ENCODE assay signal across 12 mouse cellular contexts in the genomic region with DNA sequence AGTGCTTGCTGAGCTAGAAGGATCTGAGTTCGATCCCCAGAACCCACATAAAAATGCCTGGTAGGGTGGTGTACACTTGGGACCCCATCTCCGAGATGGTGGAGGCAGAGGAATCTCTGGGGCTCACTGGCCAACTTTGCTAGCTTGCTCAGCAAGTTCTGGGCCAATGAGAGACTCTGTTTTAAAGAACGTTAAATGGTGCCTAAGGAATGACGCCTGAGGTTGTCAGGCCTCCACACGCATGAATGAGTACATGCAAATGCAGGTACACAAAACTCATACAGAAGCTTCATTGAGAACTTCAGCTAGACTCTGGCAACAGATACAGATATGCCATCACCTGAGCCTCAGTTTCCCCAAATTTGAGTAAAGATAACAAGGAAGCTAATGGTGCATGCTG. TPM values are rescaled to one million over a fixed set of nuclear protein-coding genes. Genes with fewer than 3 reads are reported as not detected.
A peak's percentile ranks its signal among the peaks of the same experiment; 100 is the strongest.
DNase-seq lines count a peak whose midpoint lies in the region; ATAC-seq and TF ChIP-seq lines count a peak whose summit lies in the region.
"Had no signal": no experiment of that assay in that cellular context is flagged by ENCODE, and none has a peak within 500 bp of the region (broad histone marks: within the 10 kb centered on the region; RNA-seq: fewer than 3 reads in every experiment).

No protein-coding gene starts in this region.

- TF ChIP-seq CTCF in CH12.LX (conservative IDR thresholded peaks at IDR 0.05 in 1 of 2, IDR thresholded peaks at IDR 0.05 in 1 of 2; ENCODE audit: low read depth in 2 of 2, low read length in 2 of 2): no peak

- dilution Hi-C loops in CH12.LX (cut with MboI; ENCODE audit: extremely low pct_ligation_motif_present, extremely low pct_unique_long_range_greater_than_20kb, low sequenced_read_pairs): no loop called here

- H3K36me3 ChIP-seq in heart, embryonic 10.5 days: no peaks in the 10 kb centered on the region
- no peaks in the 10 kb centered on the region for H3K36me3 ChIP-seq in kidney, embryonic 15.5 days
- H3K36me3 ChIP-seq in CH12.LX (replicated peaks in 1 of 2; ENCODE audit: control insufficient read depth in 1 of 2, insufficient read depth in 1 of 2, low read length in 1 of 2): no peaks in the 10 kb centered on the region
- no peaks in the 10 kb centered on the region for H3K36me3 ChIP-seq in intestine, embryonic 15.5 days
- H3K36me3 ChIP-seq: liver, embryonic 15.5 days had no signal

- TF ChIP-seq EP300 in CH12.LX (IDR thresholded peaks at IDR 0.05; ENCODE audit: low read length): no peak

- H3K9me3 ChIP-seq in heart, embryonic 10.5 days: no peaks in the 10 kb centered on the region
- no peaks in the 10 kb centered on the region for H3K9me3 ChIP-seq in kidney, embryonic 15.5 days (replicated peaks)
- H3K9me3 ChIP-seq in CH12.LX (replicated peaks; ENCODE audit: low read length): no peaks in the 10 kb centered on the region
- no peaks in the 10 kb centered on the region for H3K9me3 ChIP-seq in intestine, embryonic 15.5 days
- H3K9me3 ChIP-seq: liver, embryonic 15.5 days had no signal

- peak overlapping the region; percentile 24 for H3K4me2 ChIP-seq in kidney, embryonic 15.5 days
- H3K4me2 ChIP-seq in CH12.LX (ENCODE audit: insufficient read depth, low read depth, poor library complexity, severe bottlenecking): peak overlapping the region; percentile 54
- H3K4me2 ChIP-seq in intestine, embryonic 15.5 days (replicated peaks): no peak overlapping the region
- H3K4me2 ChIP-seq: liver, embryonic 15.5 days; midbrain, embryonic 11.5 days had no signal

- H3K9ac ChIP-seq in kidney, embryonic 15.5 days: no peak overlapping the region
- H3K9ac ChIP-seq in CH12.LX (ENCODE audit: insufficient read depth, low read depth): no peak overlapping the region
- no peak overlapping the region for H3K9ac ChIP-seq in intestine, embryonic 15.5 days
- H3K9ac ChIP-seq: liver, embryonic 15.5 days had no signal

- H3K79me2 ChIP-seq in CH12.LX (replicated peaks; ENCODE audit: control insufficient read depth, extremely low read depth, insufficient read depth, poor library complexity, severe bottlenecking): no peaks in the 10 kb centered on the region

- ATAC-seq in kidney, embryonic 15.5 days (replicated peaks; ENCODE audit: low FRiP score): no peak
- ATAC-seq in intestine, embryonic 15.5 days: no peak; the same call in 1 of the 2 replicates

- no peak for DNase-seq in heart, embryonic 10.5 days (ENCODE audit: low spot score)
- no peak for DNase-seq in heart, postnatal 36 days
- no peak for DNase-seq in kidney, postnatal 36 days
- peak; percentile 81 for DNase-seq in CH12.LX (ENCODE audit: extremely low read depth)
- DNase-seq in layer of hippocampus, postnatal 36 days: no peak
- no peak for DNase-seq in kidney, adult 18-20 months
- DNase-seq: right cerebral cortex, adult 18-20 months; thymus, postnatal 25 days had no signal

- no peak for TF ChIP-seq POLR2A in CH12.LX (IDR thresholded peaks at IDR 0.05; ENCODE audit: low read depth, low read length)

- H3K27me3 ChIP-seq in heart, embryonic 10.5 days (ENCODE audit: insufficient read depth, poor library complexity, severe bottlenecking): no peaks in the 10 kb centered on the region
- no peaks in the 10 kb centered on the region for H3K27me3 ChIP-seq in kidney, embryonic 15.5 days
- no peaks in the 10 kb centered on the region for H3K27me3 ChIP-seq in CH12.LX (replicated peaks)
- no peaks in the 10 kb centered on the region for H3K27me3 ChIP-seq in intestine, embryonic 15.5 days (replicated peaks)
- H3K27me3 ChIP-seq: liver, embryonic 15.5 days had no signal

- no peak for TF ChIP-seq RAD21 in CH12.LX (IDR thresholded peaks at IDR 0.05; ENCODE audit: low read depth, low read length)

- H3K27ac ChIP-seq in heart, embryonic 10.5 days: peak overlapping the region; percentile 88
- peak overlapping the region; percentile 50; the same call in 1 of the 2 replicates for H3K27ac ChIP-seq in kidney, embryonic 15.5 days
- no peak overlapping the region for H3K27ac ChIP-seq in CH12.LX (ENCODE audit: insufficient read depth, low read depth)
- peak overlapping the region; percentile 46; the same call in 1 of the 2 replicates for H3K27ac ChIP-seq in intestine, embryonic 15.5 days
- H3K27ac ChIP-seq: liver, embryonic 15.5 days had no signal

- H3K4me1 ChIP-seq in heart, embryonic 10.5 days: peaks cover 52% of the 10 kb centered on the region
- H3K4me1 ChIP-seq in kidney, embryonic 15.5 days: peaks cover 31% of the 10 kb centered on the region
- peaks cover 24 to 56% of the 10 kb centered on the region in 2 experiments for H3K4me1 ChIP-seq in CH12.LX (ENCODE audit: control insufficient read depth in 1 of 2, insufficient read depth in 2 of 2)
- H3K4me1 ChIP-seq in intestine, embryonic 15.5 days (replicated peaks): peaks cover 31% of the 10 kb centered on the region

- intact Hi-C loops in heart, postnatal 36 days (cut with DNase I): no loop called here

- 84% methylated on average over 5 of the region's 5 CpGs for WGBS in heart, embryonic 10.5 days
- 59% methylated on average over 5 of the region's 5 CpGs for WGBS in kidney, embryonic 15.5 days
- 86% methylated on average over 5 of the region's 5 CpGs for WGBS in intestine, embryonic 15.5 days

- in situ Hi-C loops in CH12.LX (cut with MboI; ENCODE audit: low pct_ligation_motif_present, low pct_unique_long_range_greater_than_20kb, low sequenced_read_pairs): no loop called here

- H3K4me3 ChIP-seq in heart, embryonic 10.5 days: no peak overlapping the region
- no peak overlapping the region for H3K4me3 ChIP-seq in kidney, embryonic 15.5 days (replicated peaks)
- H3K4me3 ChIP-seq in CH12.LX (replicated peaks in 1 of 3; ENCODE audit: low read depth in 2 of 3, low read length in 2 of 3, poor library complexity in 1 of 3): no peak overlapping the region
- no peak overlapping the region for H3K4me3 ChIP-seq in intestine, embryonic 15.5 days (replicated peaks)
- H3K4me3 ChIP-seq: liver, embryonic 15.5 days had no signal

TF ChIP-seq in CH12.LX, 34 proteins besides CTCF, POLR2A, EP300 and RAD21:
- 0 out of 2 replicates have a peak, but pooled peaks have one; percentile 8 for TF ChIP-seq ETS1 (conservative IDR thresholded peaks at IDR 0.05; ENCODE audit: low read depth, low read length)
- TF ChIP-seq JUND (conservative IDR thresholded peaks at IDR 0.05; ENCODE audit: low read depth, low read length): no peak
- peak; percentile 73 for TF ChIP-seq BHLHE40 (IDR thresholded peaks at IDR 0.05; ENCODE audit: low read depth, low read length)
- TF ChIP-seq ZC3H11A (IDR thresholded peaks at IDR 0.05; ENCODE audit: low read depth, low read length): no peak
- peak; percentile 62; the same call in 1 of the 2 replicates for TF ChIP-seq MAFK (IDR thresholded peaks at IDR 0.05; ENCODE audit: insufficient replicate concordance, low read length)

RNA-seq across cellular contexts. Expression of a gene that starts 49.7 kb away (rescaled TPM):
- polyA plus RNA-seq in heart, embryonic 10.5 days (2016; fragmentation: Nextera tagmentation; extraction: Ambion mirVana): 22.5 and 23.6 TPM in 2 replicates
- total RNA-seq in heart, postnatal 36 days (2021): 10 to 100 TPM; 18.6 to 24.6 TPM
- polyA plus RNA-seq in kidney, embryonic 15.5 days (2015; fragmentation: Nextera tagmentation; extraction: Ambion mirVana): 52.9 and 55.7 TPM in 2 replicates
- total RNA-seq in CH12.LX (2012; rRNA removed): 20.3 and 26.5 TPM in 2 replicates
- total RNA-seq in CH12.LX (2014; rRNA removed): 24.4 and 30.7 TPM in 2 replicates
- polyA plus RNA-seq in CH12.LX (2012; ENCODE audit: insufficient read length, low read depth): 22.2 and 27.5 TPM in 2 replicates
- 48.5 and 48.8 TPM in 2 replicates for polyA plus RNA-seq in intestine, embryonic 15.5 days (2015; fragmentation: Nextera tagmentation; extraction: Ambion mirVana)
- 10 to 100 TPM; 36.1 to 40.8 TPM for total RNA-seq in layer of hippocampus, postnatal 36 days (2021)
